Mouse (Mus musculus): ENCODE data around the gene Men1. TPM values are rescaled to one million over a fixed set of nuclear protein-coding genes. Genes with fewer than 3 reads are reported as not detected.

Gene Men1
- 23.3 and 24.1 TPM in 2 replicates for polyA plus RNA-seq (2014; fragmentation: Nextera tagmentation; extraction: Ambion mirVana)

DNA sequence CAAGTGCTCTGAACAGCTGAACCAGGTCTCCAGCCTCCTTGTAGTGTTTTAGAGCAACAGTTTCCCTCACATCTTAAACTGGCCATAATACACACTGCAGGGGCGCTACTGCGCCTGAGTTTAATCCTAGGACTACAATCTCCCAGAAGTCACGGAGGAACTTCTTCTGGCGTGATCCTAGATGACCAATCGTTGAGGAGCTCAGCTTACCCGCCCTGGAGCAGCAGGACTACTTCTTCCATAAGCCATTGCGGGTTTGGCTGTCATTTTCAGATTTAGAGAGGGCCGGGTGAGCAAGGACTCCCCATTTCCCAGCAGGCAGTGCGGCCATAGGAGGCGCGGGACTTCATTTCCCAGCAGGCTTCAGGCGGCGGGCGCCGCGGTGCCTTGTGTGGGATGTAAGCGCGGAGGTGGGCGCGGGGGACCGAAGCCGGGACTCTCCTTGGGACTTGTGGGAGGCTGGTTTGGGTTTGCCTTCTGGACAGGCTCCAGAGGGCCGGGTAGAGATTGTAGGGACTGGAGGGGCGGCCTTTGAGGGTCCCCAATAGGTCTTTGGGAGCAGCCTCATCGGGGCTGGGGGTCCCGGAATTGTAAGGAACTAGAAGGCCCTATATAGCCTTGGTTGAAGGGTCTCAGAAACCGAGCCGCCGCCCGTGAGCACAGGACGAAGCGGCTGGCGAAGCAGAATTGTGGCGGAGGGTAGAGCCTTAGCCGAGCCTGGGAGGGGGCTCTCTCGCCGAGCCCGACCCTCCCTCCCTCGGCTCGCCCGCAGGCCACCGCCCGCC is at the start of gene Men1:
TSS of gene Men1 (plus strand) at position 307 of the 785 bp plus-strand sequence.
- Histone ChIP-seq H3K4me1 (ENCODE audit: control insufficient read depth in 2 of 2, insufficient read depth in 2 of 2, low read length in 2 of 2) (peaks cover 18 to 23% of the 10 kb centered on the region in 2 experiments), H3K4me3 (ENCODE audit: control insufficient read depth in 1 of 2, insufficient read depth in 1 of 2, low read depth in 1 of 2, low read length in 2 of 2) (peak within 1 kb of the TSS; percentile 67 to 93), H3K27ac (replicated peaks in 1 of 2; ENCODE audit: control insufficient read depth in 1 of 2, insufficient read depth in 1 of 2, low read depth in 2 of 2, low read length in 2 of 2) (peak within 1 kb of the TSS; percentile 79 to 92), H3K9me3 (ENCODE audit: control insufficient read depth, low read length) (no peaks in the 10 kb centered on the region), H3K4me2 (ENCODE audit: low read length) (peak within 1 kb of the TSS; percentile 94), H3K27me3 (ENCODE audit: control insufficient read depth, insufficient read depth, low read length) (no peaks in the 10 kb centered on the region), H3K36me3 (ENCODE audit: control insufficient read depth, insufficient read depth, low read length) (peaks cover 33% of the 10 kb centered on the region), H3K9ac (ENCODE audit: low read length) (peak within 1 kb of the TSS; percentile 92)
- peak; percentile 90 for ATAC-seq (ENCODE audit: insufficient number of reproducible peaks, insufficient read depth, low FRiP score, low read depth)
- under 1% methylated on average over 41 of the region's 43 CpGs for WGBS

DNA sequence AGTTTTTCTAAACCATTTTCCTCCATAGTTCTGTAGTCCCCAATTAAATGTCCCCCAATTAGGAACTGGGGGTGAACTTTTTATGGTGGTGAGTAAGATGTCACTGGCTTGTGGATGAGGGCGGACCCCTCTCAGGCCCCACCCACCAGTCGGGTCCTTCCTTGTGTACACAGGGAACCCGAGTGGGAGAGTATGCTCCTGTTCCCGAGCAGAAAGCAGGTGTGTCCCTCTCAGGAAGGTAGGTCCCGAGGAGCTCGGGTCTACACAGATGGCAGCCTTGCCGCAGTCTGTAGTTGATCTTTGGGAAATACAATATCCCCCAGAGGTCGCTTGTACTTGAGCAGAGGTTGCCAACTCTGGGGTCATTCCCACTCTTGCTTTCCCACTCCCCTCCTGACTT is 49.6 kb upstream of the Men1 start:
- H3K9me3 ChIP-seq (ENCODE audit: control insufficient read depth, low read length): no peaks in the 10 kb centered on the region
- no peak for ATAC-seq (ENCODE audit: insufficient number of reproducible peaks, insufficient read depth, low FRiP score, low read depth)
- 60% methylated on average over 8 of the region's 8 CpGs for WGBS
- H3K4me3 ChIP-seq (ENCODE audit: control insufficient read depth in 1 of 2, insufficient read depth in 1 of 2, low read depth in 1 of 2, low read length in 2 of 2): no peak overlapping the region
- no peaks in the 10 kb centered on the region for H3K27me3 ChIP-seq (ENCODE audit: control insufficient read depth, insufficient read depth, low read length)
- H3K9ac ChIP-seq (ENCODE audit: low read length): peak overlapping the region; percentile 21; the same call in 1 of the 2 replicates
- peak overlapping the region; percentile 24 to 82; a peak in 3 of 4 replicates for H3K27ac ChIP-seq (replicated peaks in 1 of 2; ENCODE audit: control insufficient read depth in 1 of 2, insufficient read depth in 1 of 2, low read depth in 2 of 2, low read length in 2 of 2)
- H3K4me2 ChIP-seq (ENCODE audit: low read length): peak overlapping the region; percentile 50
- peaks cover 48 to 60% of the 10 kb centered on the region in 2 experiments for H3K4me1 ChIP-seq (ENCODE audit: control insufficient read depth in 2 of 2, insufficient read depth in 2 of 2, low read length in 2 of 2)
- H3K36me3 ChIP-seq (ENCODE audit: control insufficient read depth, insufficient read depth, low read length): peaks cover 61% of the 10 kb centered on the region

DNA sequence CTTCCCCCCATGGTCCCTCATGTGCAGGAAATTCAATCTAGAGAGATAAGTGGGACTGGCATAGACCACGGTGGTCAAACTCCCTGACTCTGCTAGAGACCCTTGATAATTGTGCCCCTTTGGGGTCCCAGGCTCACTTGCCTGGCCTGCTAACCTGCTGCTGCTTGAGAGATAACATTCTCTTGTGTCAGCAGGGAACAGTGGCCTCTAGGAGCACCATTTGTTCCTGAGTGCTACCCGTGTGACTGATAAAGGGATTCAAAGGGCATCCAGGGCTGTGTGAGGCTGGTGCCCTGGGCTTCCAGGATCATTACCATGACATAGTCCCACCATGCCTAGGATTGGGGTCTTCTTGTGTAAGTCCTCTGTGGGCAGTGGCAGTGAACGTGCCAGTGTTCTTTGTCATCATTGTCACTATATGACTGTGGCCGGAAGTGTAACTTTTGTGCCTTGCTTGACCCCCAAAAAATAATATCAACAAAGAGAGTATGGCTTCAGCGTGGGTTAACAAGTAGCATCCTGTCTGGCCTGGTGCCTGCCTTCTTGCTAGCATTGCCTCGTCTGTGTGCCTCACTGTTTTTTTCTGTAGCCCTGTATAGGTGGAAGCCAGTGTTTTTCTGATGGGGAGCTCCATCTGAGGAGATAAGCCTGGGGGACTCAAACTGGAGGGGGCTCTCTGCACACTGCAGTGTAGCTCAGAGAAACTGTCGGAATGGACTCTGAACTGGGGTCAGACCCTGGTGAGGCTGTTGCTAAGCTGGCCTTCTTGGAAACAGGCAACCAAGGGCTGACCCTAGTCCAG is 48.9 kb upstream of the Men1 start:
- 25% methylated on average over 7 of the region's 7 CpGs for WGBS
- Histone ChIP-seq H3K4me1 (ENCODE audit: control insufficient read depth in 2 of 2, insufficient read depth in 2 of 2, low read length in 2 of 2) (peaks cover 44 to 56% of the 10 kb centered on the region in 2 experiments), H3K36me3 (ENCODE audit: control insufficient read depth, insufficient read depth, low read length) (peaks cover 56% of the 10 kb centered on the region), H3K4me3 (ENCODE audit: control insufficient read depth in 1 of 2, insufficient read depth in 1 of 2, low read depth in 1 of 2, low read length in 2 of 2) (no peak overlapping the region), H3K27ac (replicated peaks in 1 of 2; ENCODE audit: control insufficient read depth in 1 of 2, insufficient read depth in 1 of 2, low read depth in 2 of 2, low read length in 2 of 2) (peak overlapping the region; percentile 24 to 82), H3K9me3 (ENCODE audit: control insufficient read depth, low read length) (no peaks in the 10 kb centered on the region), H3K4me2 (ENCODE audit: low read length) (peak overlapping the region; percentile 50), H3K9ac (ENCODE audit: low read length) (peak overlapping the region; percentile 21), H3K27me3 (ENCODE audit: control insufficient read depth, insufficient read depth, low read length) (no peaks in the 10 kb centered on the region)
- ATAC-seq (ENCODE audit: insufficient number of reproducible peaks, insufficient read depth, low FRiP score, low read depth): 0 out of 2 replicates have a peak, but pooled peaks have one; percentile 7

DNA sequence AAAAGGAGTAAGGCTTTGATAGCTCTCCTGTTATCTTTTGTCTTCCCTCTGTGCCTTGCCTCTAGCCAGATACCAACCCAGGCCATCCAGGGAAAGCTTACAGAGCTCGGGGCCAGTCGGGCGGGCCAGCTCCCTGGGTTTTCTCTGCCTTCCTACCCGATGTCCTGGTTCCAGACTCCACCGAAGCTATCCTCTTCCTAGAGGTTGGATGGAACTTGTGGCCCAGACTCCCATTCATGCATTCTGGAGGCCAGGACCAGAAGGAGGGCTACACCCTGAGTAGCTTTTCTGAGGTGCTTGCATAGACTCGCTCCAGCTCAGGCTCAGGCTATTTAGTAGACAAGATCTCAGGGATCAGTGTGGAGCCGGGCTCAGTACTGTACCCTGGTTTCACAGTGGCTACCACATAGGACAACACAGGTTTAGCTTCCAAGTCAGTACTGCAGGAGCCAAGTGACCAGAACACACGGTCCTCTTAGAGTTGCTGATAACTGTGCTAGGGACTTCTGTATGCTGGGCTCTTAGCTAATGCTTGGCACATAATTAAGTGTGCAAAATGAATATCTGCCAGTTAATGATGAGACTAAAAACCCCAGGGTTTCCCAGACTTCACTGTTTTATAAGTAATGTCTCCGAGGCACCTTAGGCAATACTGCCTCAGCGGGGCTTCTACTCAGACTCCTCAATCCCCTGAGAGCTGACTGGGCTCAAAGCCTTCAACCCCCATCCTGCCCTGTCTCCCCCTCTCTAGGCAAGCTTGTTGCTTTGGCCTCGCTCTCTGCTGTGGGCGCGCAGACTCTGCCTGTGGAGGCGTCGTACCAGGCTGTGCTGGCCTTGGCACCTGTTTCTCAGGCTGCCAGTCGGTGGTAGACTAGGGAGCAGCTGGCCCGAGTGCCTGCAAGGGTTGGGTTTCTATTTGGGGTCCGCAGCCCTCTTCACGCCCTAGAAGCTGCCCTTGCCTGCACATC is 48.1 kb upstream of the Men1 start:
- WGBS: 65% methylated on average over 19 of the region's 19 CpGs
- 0 out of 2 replicates have a peak overlapping the region, but pooled peaks have one; percentile 3 for H3K9ac ChIP-seq (ENCODE audit: low read length)
- H3K4me3 ChIP-seq (ENCODE audit: control insufficient read depth in 1 of 2, insufficient read depth in 1 of 2, low read depth in 1 of 2, low read length in 2 of 2): no peak overlapping the region
- peaks cover 44 to 59% of the 10 kb centered on the region in 2 experiments for H3K4me1 ChIP-seq (ENCODE audit: control insufficient read depth in 2 of 2, insufficient read depth in 2 of 2, low read length in 2 of 2)
- H3K27ac ChIP-seq (replicated peaks in 1 of 2; ENCODE audit: control insufficient read depth in 1 of 2, insufficient read depth in 1 of 2, low read depth in 2 of 2, low read length in 2 of 2): peak overlapping the region; percentile 24 to 82
- H3K27me3 ChIP-seq (ENCODE audit: control insufficient read depth, insufficient read depth, low read length): no peaks in the 10 kb centered on the region
- no peak overlapping the region for H3K4me2 ChIP-seq (ENCODE audit: low read length)
- H3K36me3 ChIP-seq (ENCODE audit: control insufficient read depth, insufficient read depth, low read length): peaks cover 52% of the 10 kb centered on the region
- H3K9me3 ChIP-seq (ENCODE audit: control insufficient read depth, low read length): no peaks in the 10 kb centered on the region
- no peak for ATAC-seq (ENCODE audit: insufficient number of reproducible peaks, insufficient read depth, low FRiP score, low read depth)

DNA sequence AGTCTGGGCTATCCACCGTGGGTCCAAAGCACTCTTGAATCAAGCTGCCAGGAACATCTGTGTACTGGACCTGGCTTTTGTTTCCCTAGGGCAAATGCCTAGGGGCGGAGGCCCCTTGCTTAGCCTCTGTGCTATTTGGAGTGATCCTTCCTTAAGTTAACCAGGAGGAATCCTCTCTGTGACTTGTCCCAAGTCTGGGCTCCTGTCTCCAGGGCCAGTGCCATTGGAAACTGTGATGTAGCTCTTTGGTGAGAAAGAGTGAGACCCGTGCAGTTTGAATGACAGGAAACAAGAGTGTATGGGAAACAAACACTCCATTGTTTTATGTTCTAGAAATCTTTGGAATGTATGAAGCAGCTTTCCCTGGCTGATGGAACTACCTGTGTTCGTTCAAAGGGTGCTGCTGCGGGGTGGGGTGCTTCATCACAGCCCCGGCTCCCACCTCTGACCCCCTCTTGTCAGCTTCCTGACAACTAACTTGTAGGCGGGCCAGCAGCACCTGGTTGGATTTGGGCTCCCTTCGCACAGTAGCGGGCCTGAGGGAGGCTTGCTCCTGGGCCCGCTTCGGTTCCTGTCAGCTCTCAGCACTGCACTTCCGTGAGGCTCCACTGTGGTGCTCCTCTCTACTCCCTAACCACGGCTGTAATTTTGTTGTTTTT is 46.4 kb upstream of the Men1 start:
- no peaks in the 10 kb centered on the region for H3K9me3 ChIP-seq (ENCODE audit: control insufficient read depth, low read length)
- H3K4me3 ChIP-seq (ENCODE audit: control insufficient read depth in 1 of 2, insufficient read depth in 1 of 2, low read depth in 1 of 2, low read length in 2 of 2): no peak overlapping the region
- H3K27me3 ChIP-seq (ENCODE audit: control insufficient read depth, insufficient read depth, low read length): no peaks in the 10 kb centered on the region
- ATAC-seq (ENCODE audit: insufficient number of reproducible peaks, insufficient read depth, low FRiP score, low read depth): no peak
- 66% methylated on average over 13 of the region's 13 CpGs for WGBS
- no peak overlapping the region for H3K9ac ChIP-seq (ENCODE audit: low read length)
- no peak overlapping the region for H3K4me2 ChIP-seq (ENCODE audit: low read length)
- peaks cover 44 to 55% of the 10 kb centered on the region in 2 experiments for H3K4me1 ChIP-seq (ENCODE audit: control insufficient read depth in 2 of 2, insufficient read depth in 2 of 2, low read length in 2 of 2)
- H3K36me3 ChIP-seq (ENCODE audit: control insufficient read depth, insufficient read depth, low read length): peaks cover 37% of the 10 kb centered on the region
- H3K27ac ChIP-seq (replicated peaks in 1 of 2; ENCODE audit: control insufficient read depth in 1 of 2, insufficient read depth in 1 of 2, low read depth in 2 of 2, low read length in 2 of 2): peak overlapping the region; percentile 11 to 56

DNA sequence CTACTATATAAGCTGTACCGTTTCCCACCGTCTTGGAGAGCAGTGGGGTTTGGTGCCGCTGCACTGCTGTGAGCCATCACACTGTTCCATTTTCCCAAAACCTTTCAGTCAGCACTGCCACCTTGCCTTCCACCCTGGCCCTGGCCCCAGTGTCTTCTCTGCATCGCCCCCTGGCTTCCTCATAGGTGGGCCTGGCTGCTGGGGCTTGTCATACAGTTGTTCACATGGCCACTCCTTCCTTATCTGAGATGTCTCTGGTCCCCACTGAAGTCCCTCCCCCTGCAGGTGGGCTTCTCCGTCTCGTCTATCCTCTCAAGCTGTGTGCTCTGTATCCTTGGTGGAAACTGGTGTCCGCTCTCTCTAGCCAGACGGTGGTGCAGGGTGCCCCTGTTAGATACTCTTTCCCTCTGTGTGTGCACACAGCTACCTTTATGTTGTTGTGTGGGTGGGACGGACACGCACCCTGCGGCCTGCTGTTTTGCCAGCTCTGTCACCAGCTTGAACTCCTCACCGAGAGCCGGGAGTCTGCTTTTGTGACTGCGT is 45.0 kb upstream of the Men1 start:
- Histone ChIP-seq H3K4me1 (ENCODE audit: control insufficient read depth in 2 of 2, insufficient read depth in 2 of 2, low read length in 2 of 2) (peaks cover 35 to 41% of the 10 kb centered on the region in 2 experiments), H3K9me3 (ENCODE audit: control insufficient read depth, low read length) (no peaks in the 10 kb centered on the region), H3K36me3 (ENCODE audit: control insufficient read depth, insufficient read depth, low read length) (peaks cover 46% of the 10 kb centered on the region), H3K27ac (replicated peaks in 1 of 2; ENCODE audit: control insufficient read depth in 1 of 2, insufficient read depth in 1 of 2, low read depth in 2 of 2, low read length in 2 of 2) (no peak overlapping the region), H3K4me3 (ENCODE audit: control insufficient read depth in 1 of 2, insufficient read depth in 1 of 2, low read depth in 1 of 2, low read length in 2 of 2) (no peak overlapping the region), H3K4me2 (ENCODE audit: low read length) (no peak overlapping the region), H3K27me3 (ENCODE audit: control insufficient read depth, insufficient read depth, low read length) (no peaks in the 10 kb centered on the region), H3K9ac (ENCODE audit: low read length) (no peak overlapping the region)
- ATAC-seq (ENCODE audit: insufficient number of reproducible peaks, insufficient read depth, low FRiP score, low read depth): no peak
- WGBS: 91% methylated on average over 14 of the region's 14 CpGs

Data from heart, embryonic 14.5 days (tissue).